Mouse (Mus musculus) embryonic facial prominence, embryonic 15.5 days (tissue): ENCODE measurements at regions not wholly inside any gene's neighbourhood (a gene's known extent, or its start where the extent isn't known, plus 50 kb on each side); places are given as distances from the start of the nearest gene placed in this dataset.
"Not testable (repeated sequence)": the region's sequence is repeated elsewhere in the genome, so short reads cannot be mapped to it uniquely, and the experiment has no call there.

Experiments
- ATAC-seq: fragments of 200-750 bp; cut with Nextera tagmentation; 2 replicates; pipeline ENCODE4 v1.8.0; 2017; ENCODE audit warnings: low read depth, moderate TSS enrichment; ENCODE audit not compliant: insufficient number of reproducible peaks, low FRiP score, low TSS enrichment
- H3K27ac ChIP-seq: fragments of 300-500 bp; sonication (generic); replicated peaks from 2 replicates; pipeline ENCODE4 v1.5.1; 2015; ENCODE audit warnings: mild to moderate bottlenecking, inconsistent platforms
- H3K27me3 ChIP-seq: fragments of 300-500 bp; sonication (generic); 2 replicates; pipeline ENCODE4 v1.6.1; 2015; ENCODE audit warnings: inconsistent platforms
- H3K36me3 ChIP-seq: fragments of 300-500 bp; sonication (generic); 2 replicates; pipeline ENCODE4 v1.6.1; 2015; ENCODE audit warnings: mild to moderate bottlenecking, inconsistent platforms
- H3K4me1 ChIP-seq: fragments of 300-500 bp; sonication (generic); 2 replicates; pipeline ENCODE4 v1.6.1; 2015; ENCODE audit warnings: inconsistent platforms
- H3K4me2 ChIP-seq: fragments of 300-500 bp; sonication (generic); replicated peaks from 2 replicates; pipeline ENCODE4 v1.6.1; 2015; ENCODE audit warnings: mild to moderate bottlenecking, inconsistent platforms
- H3K4me3 ChIP-seq: fragments of 300-500 bp; sonication (generic); replicated peaks from 2 replicates; pipeline ENCODE4 v1.5.1; 2015; ENCODE audit warnings: mild to moderate bottlenecking, inconsistent platforms
- H3K9ac ChIP-seq: fragments of 300-500 bp; sonication (generic); 2 replicates; pipeline ENCODE4 v1.6.1; 2015; ENCODE audit warnings: inconsistent platforms
- H3K9me3 ChIP-seq: fragments of 300-500 bp; sonication (generic); replicated peaks from 2 replicates; pipeline ENCODE4 v1.6.1; 2016; ENCODE audit warnings: inconsistent platforms
- WGBS: fragments of 180-500 bp; shearing (Covaris S2); methylation state at CpG from one replicate; pipeline ENCODE4 v1.1.7; 2015; 5-methylcytosine and 5-hydroxymethylcytosine counted together

- Histone ChIP-seq H3K9me3 (no peaks in the 10 kb centered on the region), H3K36me3 (no peaks in the 10 kb centered on the region), H3K9ac (no peak overlapping the region), H3K4me2 (no peak overlapping the region), H3K27me3 (no peaks in the 10 kb centered on the region), H3K27ac (no peak overlapping the region), H3K4me3 (no peak overlapping the region), H3K4me1 (0 out of 2 replicates have a peak, but pooled peaks cover 4% of the 10 kb centered on the region)
- ATAC-seq, result no peak
- 81% methylated on average over 7 of the region's 7 CpGs for WGBS
Observed at GRCm38 (mm10) chr17:50346451-50347192, 53.2 kb upstream of the Dazl start.

GRCm38 (mm10) chr17:50353818-50354217 lies 60.4 kb upstream of the Dazl start:
- H3K27ac ChIP-seq, H3K4me3 ChIP-seq, ATAC-seq, H3K27me3 ChIP-seq, H3K4me1 ChIP-seq, H3K9me3 ChIP-seq, H3K36me3 ChIP-seq, H3K4me2 ChIP-seq, H3K9ac ChIP-seq: not testable (repeated sequence)
- WGBS, result 55% methylated on average over 2 of the region's 2 CpGs

GRCm38 (mm10) chr17:50354357-50354756 lies 60.9 kb upstream of the Dazl start:
- H3K27ac ChIP-seq, result no peak overlapping the region
- H3K9me3 ChIP-seq, result no peaks in the 10 kb centered on the region
- H3K36me3 ChIP-seq, result no peaks in the 10 kb centered on the region
- no peak overlapping the region for H3K4me2 ChIP-seq
- no peaks in the 10 kb centered on the region for H3K4me1 ChIP-seq
- no peak overlapping the region for H3K9ac ChIP-seq
- no peak overlapping the region for H3K4me3 ChIP-seq
- 0 out of 2 replicates have a peak, but pooled peaks have one; percentile 57 for ATAC-seq
- no peaks in the 10 kb centered on the region for H3K27me3 ChIP-seq
- whole genome bisulfite sequencing, result 73% methylated on average over 6 of the region's 6 CpGs

GRCm38 (mm10) chr17:50361657-50362233 lies 68.3 kb upstream of the Dazl start:
- H3K9ac ChIP-seq, result no peak overlapping the region
- no peak for ATAC-seq
- no peaks in the 10 kb centered on the region for H3K36me3 ChIP-seq
- no peak overlapping the region for H3K27ac ChIP-seq
- H3K4me1 ChIP-seq, result no peaks in the 10 kb centered on the region
- 78% methylated on average over 9 of the region's 9 CpGs for WGBS
- no peak overlapping the region for H3K4me3 ChIP-seq
- H3K4me2 ChIP-seq, result no peak overlapping the region
- no peaks in the 10 kb centered on the region for H3K27me3 ChIP-seq
- no peaks in the 10 kb centered on the region for H3K9me3 ChIP-seq

- H3K4me2 ChIP-seq, result no peak overlapping the region
- H3K27ac ChIP-seq, result no peak overlapping the region
- H3K4me1 ChIP-seq, result no peaks in the 10 kb centered on the region
- 85% methylated on average over 7 of the region's 7 CpGs for WGBS
- H3K9me3 ChIP-seq, result no peaks in the 10 kb centered on the region
- no peaks in the 10 kb centered on the region for H3K36me3 ChIP-seq
- no peak overlapping the region for H3K9ac ChIP-seq
- no peak overlapping the region for H3K4me3 ChIP-seq
- ATAC-seq, result no peak
- H3K27me3 ChIP-seq, result no peaks in the 10 kb centered on the region
Observed at GRCm38 (mm10) chr17:50365396-50365795, 72.0 kb upstream of the Dazl start.

GRCm38 (mm10) chr17:50366181-50366580 lies 72.7 kb upstream of the Dazl start:
- no peaks in the 10 kb centered on the region for H3K36me3 ChIP-seq
- no peak overlapping the region for H3K27ac ChIP-seq
- H3K4me2 ChIP-seq, result no peak overlapping the region
- H3K27me3 ChIP-seq, result no peaks in the 10 kb centered on the region
- H3K9me3 ChIP-seq, result no peaks in the 10 kb centered on the region
- H3K9ac ChIP-seq, result no peak overlapping the region
- no peaks in the 10 kb centered on the region for H3K4me1 ChIP-seq
- no peak for ATAC-seq
- WGBS, result 68% methylated on average over 5 of the region's 5 CpGs
- no peak overlapping the region for H3K4me3 ChIP-seq

- H3K27me3 ChIP-seq, result no peaks in the 10 kb centered on the region
- WGBS, result 74% methylated on average over 6 of the region's 6 CpGs
Observed at GRCm38 (mm10) chr17:50369216-50369875, 75.9 kb upstream of the Dazl start.

GRCm38 (mm10) chr17:50370484-50370883 lies 77.0 kb upstream of the Dazl start:
- no peak overlapping the region for H3K27ac ChIP-seq
- ATAC-seq, result no peak
- no peaks in the 10 kb centered on the region for H3K36me3 ChIP-seq
- no peak overlapping the region for H3K4me2 ChIP-seq
- WGBS, result 96% methylated on average over 1 of the region's 1 CpGs
- H3K4me1 ChIP-seq, result no peaks in the 10 kb centered on the region
- H3K9ac ChIP-seq, result no peak overlapping the region
- no peaks in the 10 kb centered on the region for H3K9me3 ChIP-seq
- no peaks in the 10 kb centered on the region for H3K27me3 ChIP-seq
- no peak overlapping the region for H3K4me3 ChIP-seq

More at GRCm38 (mm10) chr17:50369216-50369875, 75.9 kb upstream of the Dazl start:
- no peak for ATAC-seq
- Histone ChIP-seq H3K9me3 (no peaks in the 10 kb centered on the region), H3K4me3 (no peak overlapping the region), H3K4me2 (no peak overlapping the region), H3K9ac (no peak overlapping the region), H3K27ac (no peak overlapping the region), H3K4me1 (no peaks in the 10 kb centered on the region), H3K36me3 (no peaks in the 10 kb centered on the region)

GRCm38 (mm10) chr17:50373496-50374141 lies 80.2 kb upstream of the Dazl start:
- Histone ChIP-seq H3K9ac (no peak overlapping the region), H3K4me1 (no peaks in the 10 kb centered on the region), H3K4me3 (no peak overlapping the region), H3K27me3 (no peaks in the 10 kb centered on the region), H3K27ac (no peak overlapping the region), H3K36me3 (no peaks in the 10 kb centered on the region), H3K4me2 (no peak overlapping the region), H3K9me3 (no peaks in the 10 kb centered on the region)
- no peak for ATAC-seq
- 74% methylated on average over 5 of the region's 5 CpGs for WGBS

GRCm38 (mm10) chr17:50375465-50375864 lies 82.0 kb upstream of the Dazl start:
- no peak overlapping the region for H3K4me3 ChIP-seq
- no peaks in the 10 kb centered on the region for H3K9me3 ChIP-seq
- no peak for ATAC-seq
- H3K4me2 ChIP-seq, result no peak overlapping the region
- H3K4me1 ChIP-seq, result no peaks in the 10 kb centered on the region
- H3K9ac ChIP-seq, result no peak overlapping the region
- 72% methylated on average over 3 of the region's 3 CpGs for WGBS
- H3K36me3 ChIP-seq, result no peaks in the 10 kb centered on the region
- H3K27me3 ChIP-seq, result no peaks in the 10 kb centered on the region
- H3K27ac ChIP-seq, result no peak overlapping the region

- no peak overlapping the region for H3K4me3 ChIP-seq
- H3K36me3 ChIP-seq, result no peaks in the 10 kb centered on the region
- H3K27ac ChIP-seq, result no peak overlapping the region
- H3K4me1 ChIP-seq, result no peaks in the 10 kb centered on the region
- H3K9ac ChIP-seq, result no peak overlapping the region
- no peak overlapping the region for H3K4me2 ChIP-seq
- H3K9me3 ChIP-seq, result no peaks in the 10 kb centered on the region
- no peak for ATAC-seq
- WGBS, result 91% methylated on average over 8 of the region's 8 CpGs
- no peaks in the 10 kb centered on the region for H3K27me3 ChIP-seq
Observed at GRCm38 (mm10) chr17:50376708-50377107, 83.3 kb upstream of the Dazl start.
